Mouse (Mus musculus): ENCODE measurements at regions not wholly inside any gene's neighbourhood (a gene's known extent, or its start where the extent isn't known, plus 50 kb on each side); places are given as distances from the start of the nearest gene placed in this dataset.

DNA sequence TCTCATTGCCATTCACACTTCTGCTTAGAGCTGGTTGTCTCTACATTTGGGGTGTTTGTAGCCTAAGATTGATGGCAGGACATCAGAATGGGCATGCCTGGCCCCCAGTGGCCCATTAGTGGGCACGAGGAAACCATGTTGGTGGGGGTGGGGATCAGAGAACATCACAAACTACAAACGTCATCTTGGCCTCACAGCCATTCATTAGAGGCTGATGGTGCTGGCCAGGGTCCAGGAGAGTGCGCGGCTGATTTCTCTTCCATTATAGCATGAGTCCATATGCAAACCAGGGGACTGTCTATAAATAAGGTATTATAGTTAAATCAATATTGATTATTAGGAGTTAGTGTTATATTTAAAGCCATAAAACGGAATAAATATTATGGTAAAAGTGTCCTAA lies 67.9 kb downstream of the 3100002H09Rik start:
- no peak overlapping the region for H3K4me3 ChIP-seq (replicated peaks)
- no peaks in the 10 kb centered on the region for H3K4me1 ChIP-seq (replicated peaks)
- 74% methylated on average over 5 of the region's 5 CpGs for WGBS
- ATAC-seq: no peak
- no peak overlapping the region for H3K9ac ChIP-seq
- H3K27ac ChIP-seq: no peak overlapping the region
- H3K9me3 ChIP-seq: no peaks in the 10 kb centered on the region
- no peaks in the 10 kb centered on the region for H3K27me3 ChIP-seq (replicated peaks)
- no peaks in the 10 kb centered on the region for H3K36me3 ChIP-seq
- no peak overlapping the region for H3K4me2 ChIP-seq (replicated peaks)

- ATAC-seq: no peak
- no peak overlapping the region for H3K9ac ChIP-seq
- 87% methylated on average over 5 of the region's 5 CpGs for WGBS
- no peak overlapping the region for H3K4me3 ChIP-seq (replicated peaks)
- H3K9me3 ChIP-seq: no peaks in the 10 kb centered on the region
- H3K27ac ChIP-seq: no peak overlapping the region
- H3K27me3 ChIP-seq (replicated peaks): no peaks in the 10 kb centered on the region
- H3K4me2 ChIP-seq (replicated peaks): no peak overlapping the region
- no peaks in the 10 kb centered on the region for H3K4me1 ChIP-seq (replicated peaks)
- H3K36me3 ChIP-seq: no peaks in the 10 kb centered on the region
Measured at GRCm38 (mm10) chr4:124538471-124538870, 72.1 kb downstream of the 3100002H09Rik start.

GRCm38 (mm10) chr4:124537681-124538080 lies 72.9 kb downstream of the 3100002H09Rik start:
- Histone ChIP-seq H3K4me1 (replicated peaks) (no peaks in the 10 kb centered on the region), H3K9ac (no peak overlapping the region), H3K9me3 (no peaks in the 10 kb centered on the region), H3K27me3 (replicated peaks) (no peaks in the 10 kb centered on the region), H3K27ac (no peak overlapping the region), H3K4me3 (replicated peaks) (no peak overlapping the region), H3K36me3 (no peaks in the 10 kb centered on the region), H3K4me2 (replicated peaks) (no peak overlapping the region)
- WGBS: 70% methylated on average over 5 of the region's 5 CpGs
- no peak for ATAC-seq

GRCm38 (mm10) chr4:124533614-124534013 lies 77.0 kb downstream of the 3100002H09Rik start:
- H3K36me3 ChIP-seq: no peaks in the 10 kb centered on the region
- H3K4me1 ChIP-seq (replicated peaks): no peaks in the 10 kb centered on the region
- H3K27me3 ChIP-seq (replicated peaks): no peaks in the 10 kb centered on the region
- H3K4me3 ChIP-seq (replicated peaks): no peak overlapping the region
- ATAC-seq: no peak
- H3K9me3 ChIP-seq: no peaks in the 10 kb centered on the region
- 57% methylated on average over 6 of the region's 6 CpGs for WGBS
- H3K27ac ChIP-seq: no peak overlapping the region
- H3K9ac ChIP-seq: no peak overlapping the region
- no peak overlapping the region for H3K4me2 ChIP-seq (replicated peaks)

DNA sequence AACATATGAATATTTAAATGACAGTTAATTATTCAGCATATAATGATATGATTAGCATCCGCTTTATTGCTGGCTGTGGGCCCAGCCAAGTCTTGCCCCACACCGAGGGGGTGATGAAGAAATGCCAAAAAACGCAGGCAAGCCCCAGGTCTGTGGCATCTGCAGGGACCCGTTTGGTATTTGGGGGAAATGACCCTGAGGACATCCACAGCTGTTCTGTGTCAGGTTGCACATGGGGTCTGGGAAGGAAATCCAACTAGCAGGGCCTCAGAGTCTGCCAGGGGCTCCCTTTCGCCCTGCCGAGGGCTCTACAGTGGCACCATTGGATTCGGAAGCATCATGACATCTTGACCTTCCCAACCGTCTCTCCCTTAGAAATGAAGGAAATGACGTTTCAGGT lies 80.0 kb downstream of the 3100002H09Rik start:
- Histone ChIP-seq H3K9ac (no peak overlapping the region), H3K27me3 (replicated peaks) (no peaks in the 10 kb centered on the region), H3K9me3 (no peaks in the 10 kb centered on the region), H3K4me3 (replicated peaks) (no peak overlapping the region), H3K4me1 (replicated peaks) (0 out of 2 replicates have a peak, but pooled peaks cover 11% of the 10 kb centered on the region), H3K36me3 (no peaks in the 10 kb centered on the region), H3K27ac (no peak overlapping the region), H3K4me2 (replicated peaks) (no peak overlapping the region)
- ATAC-seq: no peak
- WGBS: 76% methylated on average over 9 of the region's 9 CpGs

- no peaks in the 10 kb centered on the region for H3K36me3 ChIP-seq
- no peak overlapping the region for H3K27ac ChIP-seq
- ATAC-seq: no peak
- no peak overlapping the region for H3K9ac ChIP-seq
- H3K4me2 ChIP-seq (replicated peaks): no peak overlapping the region
- H3K9me3 ChIP-seq: no peaks in the 10 kb centered on the region
- H3K4me1 ChIP-seq (replicated peaks): 0 out of 2 replicates have a peak, but pooled peaks cover 11% of the 10 kb centered on the region
- H3K27me3 ChIP-seq (replicated peaks): no peaks in the 10 kb centered on the region; the same call in 1 of the 2 replicates
- WGBS: 33% methylated on average over 10 of the region's 10 CpGs
- no peak overlapping the region for H3K4me3 ChIP-seq (replicated peaks)
Measured at GRCm38 (mm10) chr4:124526822-124527221, 83.8 kb downstream of the 3100002H09Rik start.

- 0 out of 2 replicates have a peak, but pooled peaks cover 11% of the 10 kb centered on the region for H3K4me1 ChIP-seq (replicated peaks)
- no peaks in the 10 kb centered on the region; the same call in 1 of the 2 replicates for H3K27me3 ChIP-seq (replicated peaks)
- H3K9ac ChIP-seq: no peak overlapping the region
- H3K36me3 ChIP-seq: no peaks in the 10 kb centered on the region
- no peaks in the 10 kb centered on the region for H3K9me3 ChIP-seq
- H3K4me2 ChIP-seq (replicated peaks): no peak overlapping the region
- no peak for ATAC-seq
- no peak overlapping the region for H3K4me3 ChIP-seq (replicated peaks)
- no peak overlapping the region for H3K27ac ChIP-seq
- WGBS: 16% methylated on average over 9 of the region's 9 CpGs
Measured at GRCm38 (mm10) chr4:124526362-124526761, 84.2 kb downstream of the 3100002H09Rik start.

- WGBS: 36% methylated on average over 9 of the region's 9 CpGs
- no peaks in the 10 kb centered on the region for H3K36me3 ChIP-seq
- peaks cover 5% of the 10 kb centered on the region; the same call in 1 of the 2 replicates for H3K4me1 ChIP-seq (replicated peaks)
- H3K27ac ChIP-seq: no peak overlapping the region
- H3K9ac ChIP-seq: no peak overlapping the region
- no peak overlapping the region for H3K4me3 ChIP-seq (replicated peaks)
- no peak overlapping the region for H3K4me2 ChIP-seq (replicated peaks)
- peaks cover 4% of the 10 kb centered on the region; the same call in 1 of the 2 replicates for H3K27me3 ChIP-seq (replicated peaks)
- no peak for ATAC-seq
- no peaks in the 10 kb centered on the region for H3K9me3 ChIP-seq
Measured at GRCm38 (mm10) chr4:124520309-124520708, 90.3 kb downstream of the 3100002H09Rik start.

- no peaks in the 10 kb centered on the region for H3K9me3 ChIP-seq
- ATAC-seq: no peak
- 77% methylated on average over 16 of the region's 16 CpGs for WGBS
Measured at GRCm38 (mm10) chr4:124511761-124512160, 98.8 kb downstream of the 3100002H09Rik start.

GRCm38 (mm10) chr4:124510816-124511215 lies 99.8 kb downstream of the 3100002H09Rik start:
- Histone ChIP-seq H3K36me3 (no peaks in the 10 kb centered on the region), H3K27ac (no peak overlapping the region), H3K4me2 (replicated peaks) (no peak overlapping the region), H3K27me3 (replicated peaks) (no peaks in the 10 kb centered on the region; the same call in 1 of the 2 replicates), H3K9me3 (no peaks in the 10 kb centered on the region), H3K4me1 (replicated peaks) (no peaks in the 10 kb centered on the region), H3K4me3 (replicated peaks) (no peak overlapping the region), H3K9ac (no peak overlapping the region)
- WGBS: 79% methylated on average over 3 of the region's 3 CpGs
- ATAC-seq: no peak

More at GRCm38 (mm10) chr4:124511761-124512160, 98.8 kb downstream of the 3100002H09Rik start:
- no peak overlapping the region for H3K4me3 ChIP-seq (replicated peaks)
- no peak overlapping the region for H3K4me2 ChIP-seq (replicated peaks)
- no peaks in the 10 kb centered on the region; the same call in 1 of the 2 replicates for H3K27me3 ChIP-seq (replicated peaks)
- no peak overlapping the region for H3K27ac ChIP-seq
- no peaks in the 10 kb centered on the region for H3K36me3 ChIP-seq
- no peaks in the 10 kb centered on the region for H3K4me1 ChIP-seq (replicated peaks)
- no peak overlapping the region for H3K9ac ChIP-seq

DNA sequence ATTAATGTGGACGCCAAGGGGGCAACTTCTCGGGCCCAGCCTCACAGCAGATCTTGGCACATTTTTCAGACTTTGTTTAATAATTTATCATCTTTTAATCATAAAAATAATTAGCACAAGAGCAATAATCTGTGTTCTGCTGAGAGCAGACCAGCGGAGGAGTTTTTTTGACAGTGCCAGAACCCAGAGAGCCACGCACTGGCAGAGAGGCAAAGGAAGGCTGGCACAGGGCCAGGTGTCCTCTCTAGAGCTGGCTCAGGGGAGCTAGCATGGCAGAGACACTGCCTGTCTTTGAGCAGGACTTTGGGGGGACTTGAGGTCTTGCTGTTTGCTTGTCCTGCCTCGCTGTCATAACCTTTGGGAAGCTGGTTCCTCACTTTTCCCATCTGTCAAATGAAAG lies 100.9 kb downstream of the 3100002H09Rik start:
- H3K4me1 ChIP-seq (replicated peaks): no peaks in the 10 kb centered on the region
- no peak overlapping the region for H3K27ac ChIP-seq
- H3K9ac ChIP-seq: no peak overlapping the region
- no peak for ATAC-seq
- H3K4me2 ChIP-seq (replicated peaks): no peak overlapping the region
- H3K4me3 ChIP-seq (replicated peaks): no peak overlapping the region
- H3K36me3 ChIP-seq: no peaks in the 10 kb centered on the region
- WGBS: 64% methylated on average over 5 of the region's 5 CpGs
- H3K27me3 ChIP-seq (replicated peaks): peaks cover 2% of the 10 kb centered on the region; the same call in 1 of the 2 replicates
- H3K9me3 ChIP-seq: no peaks in the 10 kb centered on the region

DNA sequence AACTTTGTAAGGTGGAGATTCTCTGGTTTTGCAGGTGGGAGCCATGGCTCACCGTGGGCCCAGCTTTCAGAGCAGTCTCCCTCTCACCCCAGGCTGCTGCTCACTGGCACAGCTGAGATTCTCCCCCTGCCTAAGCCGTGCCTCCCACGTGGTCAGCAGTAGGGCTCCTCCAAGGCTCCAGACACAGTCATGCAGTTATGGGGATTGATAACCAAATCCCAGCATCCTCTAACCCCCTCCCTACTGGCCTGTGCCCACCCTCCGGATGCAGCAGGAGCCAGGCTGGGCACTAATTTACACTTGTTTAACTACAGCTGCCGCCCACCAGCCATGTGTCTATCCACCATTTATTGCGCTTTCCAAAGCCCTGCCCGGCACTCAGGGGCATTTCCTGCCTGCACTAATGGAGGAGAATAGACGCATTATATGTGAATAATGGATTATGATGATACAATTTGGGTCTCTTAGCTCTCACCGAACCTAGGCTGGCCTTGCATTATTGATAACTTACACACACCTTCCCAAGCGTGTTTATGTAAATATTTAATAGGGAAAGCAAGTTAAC lies 104.4 kb downstream of the 3100002H09Rik start:
- no peak overlapping the region for H3K27ac ChIP-seq
- no peak; the same call in 1 of the 2 replicates for ATAC-seq
- no peaks in the 10 kb centered on the region for H3K36me3 ChIP-seq
- no peak overlapping the region for H3K4me2 ChIP-seq (replicated peaks)
- WGBS: 28% methylated on average over 10 of the region's 10 CpGs
- H3K4me3 ChIP-seq (replicated peaks): no peak overlapping the region
- H3K9me3 ChIP-seq: no peaks in the 10 kb centered on the region
- H3K27me3 ChIP-seq (replicated peaks): peaks cover 3% of the 10 kb centered on the region; the same call in 1 of the 2 replicates
- H3K4me1 ChIP-seq (replicated peaks): no peaks in the 10 kb centered on the region
- no peak overlapping the region for H3K9ac ChIP-seq

DNA sequence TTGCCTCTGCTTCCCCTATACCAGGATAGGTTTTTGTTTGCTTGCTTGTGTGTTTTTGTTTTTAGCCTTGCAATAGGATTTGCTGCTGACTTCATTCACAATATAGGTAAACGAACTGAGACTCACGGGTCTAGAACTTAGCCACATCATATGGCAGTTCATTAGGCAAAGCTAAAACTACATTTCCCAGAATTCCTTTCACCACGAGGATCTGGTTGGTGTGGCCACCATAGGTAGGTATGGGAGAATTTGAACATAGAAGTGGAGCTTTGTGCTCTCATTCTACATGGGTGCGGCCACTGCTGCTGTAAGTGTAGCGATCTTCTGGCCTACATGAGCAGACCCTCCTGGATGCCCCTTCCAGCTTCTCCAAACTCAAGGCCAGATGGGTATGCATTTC lies 108.8 kb downstream of the 3100002H09Rik start:
- Histone ChIP-seq H3K36me3 (no peaks in the 10 kb centered on the region), H3K27me3 (replicated peaks) (0 out of 2 replicates have a peak, but pooled peaks cover 5% of the 10 kb centered on the region), H3K4me1 (replicated peaks) (no peaks in the 10 kb centered on the region), H3K27ac (no peak overlapping the region), H3K9me3 (no peaks in the 10 kb centered on the region), H3K4me2 (replicated peaks) (no peak overlapping the region), H3K9ac (no peak overlapping the region), H3K4me3 (replicated peaks) (no peak overlapping the region)
- no peak for ATAC-seq
- WGBS: 78% methylated on average over 5 of the region's 5 CpGs

Measured in intestine, embryonic 15.5 days (tissue).